Mouse (Mus musculus): Measurements from ENCODE around the gene 1700015G11Rik.

DNA sequence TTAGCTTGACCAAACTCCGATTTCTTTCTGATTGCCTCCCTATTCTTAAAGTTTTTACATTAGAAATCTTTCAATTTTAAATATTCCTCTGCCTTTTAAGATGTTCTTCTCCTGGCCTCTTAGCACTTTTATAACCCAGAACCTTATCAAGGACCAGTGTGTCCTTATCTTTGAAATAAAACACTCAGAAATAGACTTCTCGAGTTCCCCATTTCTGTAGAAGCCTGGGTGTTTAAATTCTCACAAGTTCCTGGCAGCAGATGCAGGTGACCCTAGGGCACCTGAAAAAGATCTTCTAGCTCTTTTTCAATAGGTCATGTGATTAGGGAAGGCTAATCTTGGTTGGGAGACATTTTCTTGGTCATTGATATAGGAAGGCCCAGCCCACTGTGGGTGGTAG, 8.4 kb downstream of the 1700015G11Rik start:
- TF ChIP-seq CTCF (IDR thresholded peaks at IDR 0.05; ENCODE audit: borderline replicate concordance, insufficient read depth, low read length) (no peak), POLR2A (IDR thresholded peaks at IDR 0.05; ENCODE audit: low read depth, low read length) (no peak)
